Mouse (Mus musculus) MEL (cell line): ENCODE measurements around the gene Nuak2. TPM values are rescaled to one million over a fixed set of nuclear protein-coding genes. Genes with fewer than 3 reads are reported as not detected.

Experiments
- DNase-seq: peaks from one replicate; pipeline ENCODE4 v3.0.0; 2011; ENCODE audit warnings: low read depth, low spot score
- H3K27ac ChIP-seq: 2 replicates; pipeline ENCODE4 v1.5.1; 2012; ENCODE audit warnings: low read depth, mild to moderate bottlenecking, control low read depth, low read length, moderate library complexity; ENCODE audit not compliant: control insufficient read depth
- H3K27me3 ChIP-seq, 2 experiments: fragments of 150-350 bp in 1 of 2; sonication (generic) in 1 of 2; 2 replicates each; pipeline ENCODE4 v1.6.1; 2012; ENCODE audit warnings: low read length in 2 of 2, mild to moderate bottlenecking in 2 of 2, improper control_type of control experiment in 1 of 2, moderate library complexity in 1 of 2; ENCODE audit not compliant: insufficient read depth in 2 of 2, control insufficient read depth in 1 of 2
- H3K36me3 ChIP-seq, 2 experiments: 2 replicates each; pipeline ENCODE4 v1.6.1; 2012 to 2014; ENCODE audit warnings: low read length in 2 of 2, improper control_type of control experiment in 1 of 2, inconsistent platforms in 1 of 2, mild to moderate bottlenecking in 1 of 2; ENCODE audit not compliant: insufficient read depth in 2 of 2, control insufficient read depth in 1 of 2
- H3K4me1 ChIP-seq, 2 experiments: fragments of 150-350 bp in 1 of 2; sonication (generic) in 1 of 2; 2 replicates each; pipeline ENCODE4 v1.6.1; 2012; ENCODE audit warnings: low read length in 2 of 2, improper control_type of control experiment in 1 of 2, mild to moderate bottlenecking in 1 of 2; ENCODE audit not compliant: insufficient read depth in 2 of 2, control insufficient read depth in 1 of 2
- H3K4me3 ChIP-seq, 2 experiments: fragments of 150-350 bp in 1 of 2; sonication (generic) in 1 of 2; 2 replicates each; pipeline ENCODE4 v1.5.1; 2012; ENCODE audit warnings: low read depth in 2 of 2, low read length in 2 of 2, mild to moderate bottlenecking in 2 of 2, moderate library complexity in 2 of 2, control low read depth in 1 of 2, improper control_type of control experiment in 1 of 2; ENCODE audit not compliant: control insufficient read depth in 1 of 2, insufficient read depth in 1 of 2
- H3K79me2 ChIP-seq: 2 replicates; pipeline ENCODE4 v1.6.1; 2012; ENCODE audit warnings: mild to moderate bottlenecking, low read length, moderate library complexity; ENCODE audit not compliant: control insufficient read depth, poor library complexity, insufficient read depth
- H3K9ac ChIP-seq: 2 replicates; pipeline ENCODE4 v1.6.1; 2012; ENCODE audit warnings: low read depth, mild to moderate bottlenecking, control low read depth, low read length, moderate library complexity; ENCODE audit not compliant: control insufficient read depth, poor library complexity, severe bottlenecking
- H3K9me3 ChIP-seq: fragments of 150-350 bp; sonication (generic); replicated peaks from 2 replicates; pipeline ENCODE4 v1.6.1; 2012; ENCODE audit warnings: mild to moderate bottlenecking, low read length, improper control_type of control experiment, moderate library complexity; ENCODE audit not compliant: insufficient read depth
- CHD2 ChIP-seq: IDR thresholded peaks from 2 replicates; pipeline ENCODE4 v1.6.1; 2011; ENCODE audit warnings: low read length, improper control_type of control experiment
- ELF1 ChIP-seq: IDR thresholded peaks from 2 replicates; pipeline ENCODE4 v1.6.1; 2014; ENCODE audit warnings: low read depth, mild to moderate bottlenecking, inconsistent platforms, low read length, improper control_type of control experiment, moderate library complexity
- ETS1 ChIP-seq: IDR thresholded peaks from 2 replicates; pipeline ENCODE4 v1.6.1; 2012; ENCODE audit warnings: low read depth, mild to moderate bottlenecking, inconsistent platforms, low read length, improper control_type of control experiment, moderate library complexity
- GABPA ChIP-seq: IDR thresholded peaks from 2 replicates; pipeline ENCODE4 v1.6.1; 2012; ENCODE audit warnings: low read depth, mild to moderate bottlenecking, inconsistent platforms, low read length, improper control_type of control experiment, moderate library complexity
- GATA1 ChIP-seq: IDR thresholded peaks from 2 replicates; pipeline ENCODE4 v1.6.1; 2011; ENCODE audit warnings: low read depth, low read length, improper control_type of control experiment
- HCFC1 ChIP-seq: IDR thresholded peaks from 2 replicates; pipeline ENCODE4 v1.6.1; 2012; ENCODE audit warnings: low read depth, mild to moderate bottlenecking, inconsistent platforms, low read length, improper control_type of control experiment, moderate library complexity
- JUND ChIP-seq: IDR thresholded peaks from 2 replicates; pipeline ENCODE4 v1.6.1; 2011; ENCODE audit warnings: low read depth, mild to moderate bottlenecking, improper control_type of control experiment, low read length
- MAFK ChIP-seq: IDR thresholded peaks from 2 replicates; pipeline ENCODE4 v1.6.1; 2011; ENCODE audit warnings: low read depth, mild to moderate bottlenecking, low read length, improper control_type of control experiment, borderline replicate concordance
- MAX ChIP-seq: IDR thresholded peaks from 2 replicates; pipeline ENCODE4 v1.6.1; 2011; ENCODE audit warnings: low read length, improper control_type of control experiment
- MEF2A ChIP-seq: IDR thresholded peaks from 2 replicates; pipeline ENCODE4 v1.6.1; 2014; ENCODE audit warnings: low read depth, mild to moderate bottlenecking, inconsistent platforms, low read length, improper control_type of control experiment; ENCODE audit not compliant: poor library complexity, insufficient replicate concordance, severe bottlenecking; ENCODE audit errors: extremely low read depth
- MYC ChIP-seq: IDR thresholded peaks from 2 replicates; pipeline ENCODE4 v1.6.1; 2011; ENCODE audit warnings: low read depth, mild to moderate bottlenecking, low read length, improper control_type of control experiment, moderate library complexity
- POLR2AphosphoS2 ChIP-seq: IDR thresholded peaks from 2 replicates; pipeline ENCODE4 v1.6.1; 2011; ENCODE audit warnings: low read length, improper control_type of control experiment
- POLR2AphosphoS5 ChIP-seq: IDR thresholded peaks from 2 replicates; pipeline ENCODE4 v1.6.1; 2012; ENCODE audit warnings: low read depth, borderline replicate concordance, mild to moderate bottlenecking, inconsistent platforms, low read length, moderate library complexity, mixed read lengths
- RCOR1 ChIP-seq: IDR thresholded peaks from 2 replicates; pipeline ENCODE4 v1.6.1; 2012; ENCODE audit warnings: low read depth, mild to moderate bottlenecking, inconsistent platforms, low read length, improper control_type of control experiment
- SMC3 ChIP-seq: IDR thresholded peaks from 2 replicates; pipeline ENCODE4 v1.6.1; 2011; ENCODE audit warnings: low read depth, low read length, improper control_type of control experiment
- TBP ChIP-seq: IDR thresholded peaks from 2 replicates; pipeline ENCODE4 v1.8.0; 2011; ENCODE audit warnings: low read depth, low read length, improper control_type of control experiment
- TCF12 ChIP-seq: IDR thresholded peaks from 2 replicates; pipeline ENCODE4 v1.6.1; 2014; ENCODE audit warnings: low read depth, mild to moderate bottlenecking, inconsistent platforms, low read length, improper control_type of control experiment, moderate library complexity
- USF1 ChIP-seq: IDR thresholded peaks from 2 replicates; pipeline ENCODE4 v1.6.1; 2014; ENCODE audit warnings: low read depth, mild to moderate bottlenecking, inconsistent platforms, low read length, improper control_type of control experiment, moderate library complexity
- USF2 ChIP-seq, 2 experiments: IDR thresholded peaks; 2 replicates each; pipeline ENCODE4 v1.6.1; 2011 to 2012; ENCODE audit warnings: improper control_type of control experiment in 2 of 2, low read length in 2 of 2, borderline replicate concordance in 1 of 2, inconsistent platforms in 1 of 2, low read depth in 1 of 2, mild to moderate bottlenecking in 1 of 2; ENCODE audit not compliant: insufficient read depth in 1 of 2
- ZC3H11A ChIP-seq: IDR thresholded peaks from 2 replicates; pipeline ENCODE4 v1.6.1; 2012; ENCODE audit warnings: low read depth, mild to moderate bottlenecking, inconsistent platforms, low read length, improper control_type of control experiment
- ZKSCAN1 ChIP-seq: IDR thresholded peaks from 2 replicates; pipeline ENCODE4 v1.6.1; 2012; ENCODE audit warnings: low read depth, mild to moderate bottlenecking, inconsistent platforms, low read length, improper control_type of control experiment, moderate library complexity
- ZMIZ1 ChIP-seq: IDR thresholded peaks from 2 replicates; pipeline ENCODE4 v1.6.1; 2012; ENCODE audit warnings: low read depth, mild to moderate bottlenecking, inconsistent platforms, low read length, improper control_type of control experiment, moderate library complexity
- ZNF384 ChIP-seq: IDR thresholded peaks from 2 replicates; pipeline ENCODE4 v1.6.1; 2012; ENCODE audit warnings: low read depth, mild to moderate bottlenecking, inconsistent platforms, low read length, improper control_type of control experiment
- polyA plus RNA-seq, 2 experiments: library from polyadenylated mRNA; stranded (reverse) in 1 of 2; unstranded in 1 of 2; fragments of >175 nt in 1 of 2; fragments of >200 nt in 1 of 2; gene quantifications; 2 replicates each; pipeline versions ENCODE4 v1.2.1 to v1.2.4; 2012; ENCODE audit warnings: low replicate concordance in 2 of 2, low read depth in 1 of 2; ENCODE audit not compliant: insufficient read length in 2 of 2, insufficient read depth in 1 of 2, missing spikeins in 1 of 2
- total RNA-seq: library from RNA; depleted of rRNA; stranded (reverse); fragments of 300-350 nt; gene quantifications from 2 replicates; pipeline ENCODE4 v1.2.3, GENCODE M21; 2012

The Nuak2 gene
- total and polyA plus RNA-seq, 3 experiments = 3.0 to 3.2 TPM; not detected in 1

DNA sequence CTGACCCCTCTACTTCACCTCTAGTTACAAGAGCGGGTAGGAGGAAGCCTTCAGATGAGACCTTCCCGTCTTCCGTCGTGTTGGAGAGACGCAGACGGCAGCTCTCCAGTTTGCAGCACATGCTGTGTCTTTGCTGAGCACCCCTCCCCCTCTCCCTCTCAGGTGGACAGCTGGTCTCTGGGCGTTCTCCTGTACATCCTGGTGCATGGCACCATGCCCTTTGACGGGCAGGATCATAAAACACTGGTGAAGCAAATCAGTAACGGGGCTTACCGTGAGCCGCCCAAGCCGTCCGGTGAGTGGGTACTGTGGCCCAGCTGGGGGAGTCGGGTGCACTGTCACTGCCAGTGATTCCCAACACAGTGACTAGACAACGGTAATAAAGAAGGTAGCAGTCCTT lies 14.5 kb downstream of the Nuak2 start:
- Histone ChIP-seq H3K9me3 (no peaks in the 10 kb centered on the region), H3K4me1 (peaks cover 6 to 18% of the 10 kb centered on the region in 2 experiments), H3K9ac (no peak overlapping the region), H3K27me3 (no peaks in the 10 kb centered on the region), H3K79me2 (no peaks in the 10 kb centered on the region), H3K36me3 (peaks cover 0 to 14% of the 10 kb centered on the region in 2 experiments; a peak in 2 of 4 replicates), H3K27ac (no peak overlapping the region), H3K4me3 (no peak overlapping the region)
- TF ChIP-seq MAX = no peak
- TF ChIP-seq CHD2 = no peak
- TF ChIP-seq HCFC1 = no peak
- TF ChIP-seq GATA1 = no peak
- no peak for TF ChIP-seq ETS1
- TF ChIP-seq TBP = no peak
- TF ChIP-seq MYC = no peak
- TF ChIP-seq GABPA = no peak
- no peak for DNase-seq

GRCm38 (mm10) chr1:132331283-132331682 lies 15.4 kb downstream of the Nuak2 start:
- peaks cover 6 to 21% of the 10 kb centered on the region in 2 experiments for H3K4me1 ChIP-seq

GRCm38 (mm10) chr1:132333201-132333600 lies 17.3 kb downstream of the Nuak2 start:
- no peak for DNase-seq
- peaks cover 6 to 34% of the 10 kb centered on the region in 2 experiments for H3K4me1 ChIP-seq

More at GRCm38 (mm10) chr1:132331283-132331682, 15.4 kb downstream of the Nuak2 start:
- H3K4me3 ChIP-seq = no peak overlapping the region
- TF ChIP-seq USF2 (IDR thresholded peaks at IDR 0.05; ENCODE audit: borderline replicate concordance in 1 of 2, insufficient read depth in 1 of 2, low read depth in 1 of 2, low read length in 2 of 2) (no peak), SMC3 (no peak), ZMIZ1 (no peak), TCF12 (no peak), ZC3H11A (no peak), MYC (no peak), POLR2AphosphoS2 (no peak), USF1 (no peak), ELF1 (no peak), JUND (no peak), HCFC1 (no peak), GATA1 (no peak), RCOR1 (no peak), POLR2AphosphoS5 (no peak), MAFK (no peak), MAX (no peak), ZKSCAN1 (no peak), MEF2A (no peak)
- no peaks in the 10 kb centered on the region for H3K79me2 ChIP-seq
- no peaks in the 10 kb centered on the region for H3K27me3 ChIP-seq
- H3K36me3 ChIP-seq = peaks cover 0 to 14% of the 10 kb centered on the region in 2 experiments; a peak in 2 of 4 replicates
- DNase-seq = no peak
- H3K9me3 ChIP-seq = no peaks in the 10 kb centered on the region
- H3K9ac ChIP-seq = no peak overlapping the region
- no peak overlapping the region for H3K27ac ChIP-seq

More at GRCm38 (mm10) chr1:132333201-132333600, 17.3 kb downstream of the Nuak2 start:
- Histone ChIP-seq H3K4me3 (no peak overlapping the region), H3K27me3 (no peaks in the 10 kb centered on the region), H3K36me3 (peaks cover 0 to 19% of the 10 kb centered on the region in 2 experiments; a peak in 2 of 4 replicates), H3K79me2 (no peaks in the 10 kb centered on the region), H3K9me3 (no peaks in the 10 kb centered on the region), H3K9ac (no peak overlapping the region), H3K27ac (no peak overlapping the region)
- no peak for TF ChIP-seq ZMIZ1
- 0 out of 2 replicates have a peak, but pooled peaks have one; percentile 39 for TF ChIP-seq ZNF384
